Mouse (Mus musculus): ENCODE results near the gene 4930404N11Rik. TPM values are rescaled to one million over a fixed set of nuclear protein-coding genes. Genes with fewer than 3 reads are reported as not detected.

The 4930404N11Rik gene
- total and polyA plus RNA-seq, 3 experiments, result 0.52 to 1.2 TPM; not detected in 1

DNA sequence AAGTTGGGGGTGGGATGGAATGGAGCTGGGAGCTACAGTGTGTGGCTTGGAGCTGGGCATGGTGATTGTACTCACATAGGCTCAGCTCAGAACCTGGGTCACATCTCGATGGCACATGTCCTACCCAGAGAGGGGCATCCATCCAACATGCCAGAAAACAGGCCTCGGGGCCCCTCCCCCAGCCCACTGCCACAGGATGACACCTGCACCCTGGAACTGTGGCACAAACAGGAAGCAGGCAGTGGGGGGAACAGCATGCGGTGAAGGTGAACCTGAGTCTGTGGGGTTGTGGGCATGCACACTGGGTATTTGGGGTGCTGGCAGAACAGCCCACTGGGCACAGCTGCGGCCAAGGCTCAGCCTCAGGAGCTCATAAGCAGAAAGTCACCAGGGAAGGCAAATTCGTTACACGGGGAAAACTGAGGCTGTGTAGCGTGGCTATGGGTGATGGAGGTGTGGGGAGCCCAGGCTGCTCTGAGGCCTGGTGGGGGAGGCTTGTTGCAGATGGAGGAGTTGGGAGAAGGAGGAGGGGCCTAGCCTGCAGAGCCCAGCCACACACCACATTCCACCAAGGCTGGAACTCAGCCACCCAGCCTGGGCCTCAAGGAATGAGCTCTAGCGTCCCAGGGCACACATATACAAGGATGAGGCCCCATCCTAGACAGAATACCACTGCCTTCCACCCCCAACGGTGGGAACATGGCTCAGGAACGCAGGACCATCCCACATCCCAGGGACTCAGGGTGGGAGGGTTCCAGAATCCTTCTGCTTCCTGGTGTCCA, 36.2 kb downstream of the 4930404N11Rik start:
- peaks cover 44% of the 10 kb centered on the region for H3K4me1 ChIP-seq (ENCODE audit: insufficient read depth, low read depth, low read length)
- H3K9me3 ChIP-seq (replicated peaks), result no peaks in the 10 kb centered on the region
- TF ChIP-seq GATA1 (IDR thresholded peaks at IDR 0.05; ENCODE audit: borderline replicate concordance, low read length) (no peak), CTCF (IDR thresholded peaks at IDR 0.05; ENCODE audit: low read depth, low read length) (no peak), GATA2 (IDR thresholded peaks at IDR 0.05; ENCODE audit: borderline replicate concordance, low read depth, low read length) (no peak), TAL1 (conservative IDR thresholded peaks at IDR 0.05; ENCODE audit: low read depth, low read length) (no peak), POLR2AphosphoS5 (IDR thresholded peaks at IDR 0.05; ENCODE audit: insufficient replicate concordance, low read depth, low read length) (no peak)
- ATAC-seq (ENCODE audit: extremely low read depth, insufficient number of reproducible peaks, low FRiP score, poor library complexity, severe bottlenecking) (no peak), DNase-seq (ENCODE audit: low spot score) (no peak)
- H3K27me3 ChIP-seq (ENCODE audit: insufficient read depth, low read length), result peaks cover 19% of the 10 kb centered on the region
- peaks cover 57% of the 10 kb centered on the region for H3K36me3 ChIP-seq (replicated peaks)
- no peak overlapping the region; the same call in 1 of the 2 replicates for H3K4me3 ChIP-seq (ENCODE audit: low read depth, low read length)

DNA sequence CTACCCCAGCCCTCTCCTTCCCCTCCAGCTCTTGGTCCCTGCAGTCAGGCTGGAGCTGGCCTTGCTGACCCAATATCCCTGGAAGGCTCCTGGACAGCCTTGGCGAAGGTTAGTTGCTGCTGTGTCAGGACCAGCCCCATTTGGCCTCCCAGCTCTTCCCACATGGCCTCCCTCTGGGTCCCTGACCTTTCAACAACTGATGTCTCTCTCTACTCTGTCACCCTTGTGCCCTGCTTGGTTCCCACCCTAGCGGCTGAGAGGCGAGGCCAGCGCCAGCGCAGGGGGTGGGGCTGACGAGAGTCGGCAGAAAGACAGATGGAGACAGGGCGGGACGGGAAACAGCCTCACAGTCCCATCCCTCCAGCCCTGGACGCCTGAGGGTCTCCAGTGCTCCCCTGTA, 37.2 kb downstream of the 4930404N11Rik start, which contains the start of gene Tbxa2r:
Gene Tbxa2r, plus strand, starts transcription at position 346 of the 400 bp plus-strand sequence.
- DNase-seq (ENCODE audit: low spot score) (no peak), ATAC-seq (ENCODE audit: extremely low read depth, insufficient number of reproducible peaks, low FRiP score, poor library complexity, severe bottlenecking) (no peak)
- H3K27me3 ChIP-seq (ENCODE audit: insufficient read depth, low read length), result peaks cover 17% of the 10 kb centered on the region; the same call in 1 of the 2 replicates
- H3K36me3 ChIP-seq (replicated peaks), result peaks cover 67% of the 10 kb centered on the region
- H3K4me3 ChIP-seq (ENCODE audit: low read depth, low read length), result no peak within 1 kb of the TSS; the same call in 1 of the 2 replicates
- no peak for TF ChIP-seq GATA1 (IDR thresholded peaks at IDR 0.05; ENCODE audit: borderline replicate concordance, low read length)
- no peak for TF ChIP-seq POLR2AphosphoS5 (IDR thresholded peaks at IDR 0.05; ENCODE audit: insufficient replicate concordance, low read depth, low read length)
- no peak for TF ChIP-seq TAL1 (conservative IDR thresholded peaks at IDR 0.05; ENCODE audit: low read depth, low read length)
- no peak for TF ChIP-seq CTCF (IDR thresholded peaks at IDR 0.05; ENCODE audit: low read depth, low read length)
- no peak for TF ChIP-seq GATA2 (IDR thresholded peaks at IDR 0.05; ENCODE audit: borderline replicate concordance, low read depth, low read length)
- no peaks in the 10 kb centered on the region for H3K9me3 ChIP-seq (replicated peaks)
- peaks cover 54% of the 10 kb centered on the region for H3K4me1 ChIP-seq (ENCODE audit: insufficient read depth, low read depth, low read length)

GRCm38 (mm10) chr10:81327959-81328358, 37.7 kb downstream of the 4930404N11Rik start:
- peaks cover 71% of the 10 kb centered on the region for H3K36me3 ChIP-seq (replicated peaks)
- DNase-seq (ENCODE audit: low spot score), result no peak
- peaks cover 58% of the 10 kb centered on the region for H3K4me1 ChIP-seq (ENCODE audit: insufficient read depth, low read depth, low read length)
- no peak for ATAC-seq (ENCODE audit: extremely low read depth, insufficient number of reproducible peaks, low FRiP score, poor library complexity, severe bottlenecking)
- no peak for TF ChIP-seq CTCF (IDR thresholded peaks at IDR 0.05; ENCODE audit: low read depth, low read length)
- no peak for TF ChIP-seq POLR2AphosphoS5 (IDR thresholded peaks at IDR 0.05; ENCODE audit: insufficient replicate concordance, low read depth, low read length)
- no peak for TF ChIP-seq GATA2 (IDR thresholded peaks at IDR 0.05; ENCODE audit: borderline replicate concordance, low read depth, low read length)
- no peak for TF ChIP-seq GATA1 (IDR thresholded peaks at IDR 0.05; ENCODE audit: borderline replicate concordance, low read length)
- no peak for TF ChIP-seq TAL1 (conservative IDR thresholded peaks at IDR 0.05; ENCODE audit: low read depth, low read length)
- H3K27me3 ChIP-seq (ENCODE audit: insufficient read depth, low read length), result peaks cover 15% of the 10 kb centered on the region; the same call in 1 of the 2 replicates
- no peaks in the 10 kb centered on the region for H3K9me3 ChIP-seq (replicated peaks)
- no peak overlapping the region for H3K4me3 ChIP-seq (ENCODE audit: low read depth, low read length)

DNA sequence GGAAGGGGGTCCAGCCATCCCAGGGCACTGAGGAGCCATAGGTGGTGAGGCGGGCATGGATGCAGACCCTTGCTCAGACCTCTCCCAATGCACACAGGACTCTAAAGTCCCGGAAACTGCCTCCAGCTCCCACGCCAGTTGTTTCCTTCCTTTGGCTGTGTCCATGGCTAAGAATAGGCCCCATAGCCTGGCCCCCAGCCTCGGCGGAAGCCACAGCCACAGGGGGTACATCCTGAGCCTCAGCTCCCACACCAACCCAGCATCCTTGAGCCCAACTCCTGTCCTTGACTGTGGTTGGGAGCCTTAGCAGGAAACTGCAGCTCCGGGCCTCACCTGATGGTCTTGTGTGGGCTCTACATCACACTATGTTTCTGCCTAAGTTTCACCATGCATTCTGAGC, 38.8 kb downstream of the 4930404N11Rik start:
- no peak for DNase-seq (ENCODE audit: low spot score)
- Histone ChIP-seq H3K4me1 (ENCODE audit: insufficient read depth, low read depth, low read length) (peaks cover 66% of the 10 kb centered on the region), H3K9me3 (replicated peaks) (no peaks in the 10 kb centered on the region), H3K27me3 (ENCODE audit: insufficient read depth, low read length) (peaks cover 7% of the 10 kb centered on the region; the same call in 1 of the 2 replicates), H3K4me3 (ENCODE audit: low read depth, low read length) (no peak overlapping the region), H3K36me3 (replicated peaks) (peaks cover 81% of the 10 kb centered on the region)
- no peak for ATAC-seq (ENCODE audit: extremely low read depth, insufficient number of reproducible peaks, low FRiP score, poor library complexity, severe bottlenecking)
- TF ChIP-seq POLR2AphosphoS5 (IDR thresholded peaks at IDR 0.05; ENCODE audit: insufficient replicate concordance, low read depth, low read length), result no peak
- TF ChIP-seq CTCF (IDR thresholded peaks at IDR 0.05; ENCODE audit: low read depth, low read length), result no peak
- TF ChIP-seq GATA2 (IDR thresholded peaks at IDR 0.05; ENCODE audit: borderline replicate concordance, low read depth, low read length), result no peak
- TF ChIP-seq TAL1 (conservative IDR thresholded peaks at IDR 0.05; ENCODE audit: low read depth, low read length), result no peak
- no peak for TF ChIP-seq GATA1 (IDR thresholded peaks at IDR 0.05; ENCODE audit: borderline replicate concordance, low read length)

GRCm38 (mm10) chr10:81325781-81326180, 39.8 kb downstream of the 4930404N11Rik start:
- no peak for TF ChIP-seq TAL1 (conservative IDR thresholded peaks at IDR 0.05; ENCODE audit: low read depth, low read length)
- TF ChIP-seq GATA2 (IDR thresholded peaks at IDR 0.05; ENCODE audit: borderline replicate concordance, low read depth, low read length), result no peak
- TF ChIP-seq GATA1 (IDR thresholded peaks at IDR 0.05; ENCODE audit: borderline replicate concordance, low read length), result no peak
- no peak for TF ChIP-seq CTCF (IDR thresholded peaks at IDR 0.05; ENCODE audit: low read depth, low read length)
- no peak for TF ChIP-seq POLR2AphosphoS5 (IDR thresholded peaks at IDR 0.05; ENCODE audit: insufficient replicate concordance, low read depth, low read length)
- no peaks in the 10 kb centered on the region for H3K9me3 ChIP-seq (replicated peaks)
- H3K4me1 ChIP-seq (ENCODE audit: insufficient read depth, low read depth, low read length), result peaks cover 66% of the 10 kb centered on the region
- no peak for DNase-seq (ENCODE audit: low spot score)
- peaks cover 7% of the 10 kb centered on the region; the same call in 1 of the 2 replicates for H3K27me3 ChIP-seq (ENCODE audit: insufficient read depth, low read length)
- no peak overlapping the region for H3K4me3 ChIP-seq (ENCODE audit: low read depth, low read length)
- H3K36me3 ChIP-seq (replicated peaks), result peaks cover 81% of the 10 kb centered on the region
- no peak for ATAC-seq (ENCODE audit: extremely low read depth, insufficient number of reproducible peaks, low FRiP score, poor library complexity, severe bottlenecking)

DNA sequence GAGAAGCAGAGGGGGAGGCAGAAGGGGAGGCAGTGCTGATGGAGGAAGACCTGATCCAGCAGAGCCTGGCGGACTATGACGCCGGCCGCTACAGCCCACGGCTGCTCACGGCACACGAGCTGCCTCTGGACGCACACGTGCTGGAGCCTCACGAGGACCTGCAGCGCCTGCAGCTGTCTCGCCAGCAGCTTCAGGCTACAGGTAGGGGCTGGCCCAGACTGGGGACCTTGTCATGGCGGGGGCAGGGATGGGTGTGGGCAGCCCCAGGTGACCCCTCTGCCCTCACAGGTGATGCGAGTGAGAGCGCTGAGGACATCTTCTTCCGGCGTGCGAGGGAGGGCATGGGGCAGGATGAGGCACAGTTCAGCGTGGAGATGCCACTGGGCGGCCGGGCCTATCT, 40.4 kb downstream of the 4930404N11Rik start:
- Histone ChIP-seq H3K9me3 (replicated peaks) (no peaks in the 10 kb centered on the region), H3K4me3 (ENCODE audit: low read depth, low read length) (0 out of 2 replicates have a peak overlapping the region, but pooled peaks have one; percentile 24), H3K36me3 (replicated peaks) (peaks cover 79% of the 10 kb centered on the region), H3K4me1 (ENCODE audit: insufficient read depth, low read depth, low read length) (peaks cover 65% of the 10 kb centered on the region), H3K27me3 (ENCODE audit: insufficient read depth, low read length) (peaks cover 4% of the 10 kb centered on the region; the same call in 1 of the 2 replicates)
- no peak for TF ChIP-seq GATA2 (IDR thresholded peaks at IDR 0.05; ENCODE audit: borderline replicate concordance, low read depth, low read length)
- TF ChIP-seq TAL1 (conservative IDR thresholded peaks at IDR 0.05; ENCODE audit: low read depth, low read length), result no peak
- no peak for TF ChIP-seq CTCF (IDR thresholded peaks at IDR 0.05; ENCODE audit: low read depth, low read length)
- no peak for TF ChIP-seq POLR2AphosphoS5 (IDR thresholded peaks at IDR 0.05; ENCODE audit: insufficient replicate concordance, low read depth, low read length)
- TF ChIP-seq GATA1 (IDR thresholded peaks at IDR 0.05; ENCODE audit: borderline replicate concordance, low read length), result no peak
- ATAC-seq (ENCODE audit: extremely low read depth, insufficient number of reproducible peaks, low FRiP score, poor library complexity, severe bottlenecking) (no peak), DNase-seq (ENCODE audit: low spot score) (no peak)
